Mouse (Mus musculus): ENCODE data around the gene Smco2.
A peak's percentile ranks its signal among the peaks of the same experiment; 100 is the strongest.

The Smco2 gene

DNA sequence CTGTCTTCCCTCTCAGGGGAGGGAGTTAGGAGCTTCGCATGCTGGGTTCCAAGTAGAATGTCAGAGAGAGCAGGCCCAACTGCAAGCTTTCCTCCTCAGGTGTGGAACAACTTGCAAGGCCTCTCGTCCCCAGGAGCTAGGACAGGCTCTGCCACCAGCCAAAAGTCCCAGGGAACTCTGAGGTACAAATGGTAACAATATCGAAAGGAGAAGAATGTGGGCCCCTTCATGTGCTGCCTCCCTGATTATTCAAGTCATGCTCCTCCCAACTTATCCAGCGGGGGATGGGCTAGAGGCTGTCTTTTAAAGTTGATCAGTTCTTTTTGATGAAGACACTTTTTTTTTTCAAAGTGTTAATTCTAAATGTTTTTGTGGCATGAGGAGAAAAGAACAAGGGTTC, at the start of gene Smco2:
TSS of gene Smco2 (plus strand) at position 55 of the 400 bp plus-strand sequence.
- DNase-seq (ENCODE audit: low read depth): no peak

DNA sequence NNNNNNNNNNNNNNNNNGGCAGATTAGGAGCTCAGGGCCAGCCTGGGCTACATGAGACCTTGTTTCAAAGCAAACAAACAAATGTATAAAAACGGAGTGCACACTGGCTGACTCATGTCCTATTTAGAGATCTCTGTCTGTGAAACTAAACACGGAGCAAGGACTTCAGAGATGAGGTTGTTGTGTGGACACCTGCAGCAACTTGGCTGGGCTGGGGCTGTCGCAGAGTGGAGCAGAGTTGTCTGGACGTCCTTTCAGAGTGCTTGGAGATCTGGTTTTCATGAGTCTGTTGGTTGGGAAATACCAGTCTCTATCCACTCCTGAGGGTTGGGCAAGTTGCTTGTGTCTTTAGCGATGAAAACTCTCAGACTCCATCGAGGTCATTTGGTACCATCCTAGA, 39.9 kb upstream of the Smco2 start:
- no peak for DNase-seq (ENCODE audit: low read depth)

- no peak for DNase-seq (ENCODE audit: low read depth)
These were observed 36.9 kb upstream of the Smco2 start for GRCm38 (mm10) chr6:146813007-146813406.

GRCm38 (mm10) chr6:146820177-146820965, 29.5 kb upstream of the Smco2 start:
- DNase-seq (ENCODE audit: low read depth): no peak

GRCm38 (mm10) chr6:146821958-146822357, 27.9 kb upstream of the Smco2 start:
- DNase-seq (ENCODE audit: low read depth): no peak

- DNase-seq (ENCODE audit: low read depth): peak; percentile 17
These were observed 25.0 kb upstream of the Smco2 start for GRCm38 (mm10) chr6:146824727-146825486.

DNA sequence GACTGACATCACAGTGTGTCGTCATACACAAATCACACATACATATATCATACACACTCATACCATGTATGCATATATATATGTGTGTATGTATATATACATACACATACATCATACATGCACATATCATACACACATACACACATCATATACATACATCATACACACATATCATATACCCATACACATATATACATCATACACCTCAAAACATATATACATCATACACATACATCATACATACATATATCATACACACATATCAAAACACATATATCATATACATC, 24.5 kb upstream of the Smco2 start:
- no peak for DNase-seq (ENCODE audit: low read depth)

GRCm38 (mm10) chr6:146831320-146831719, 18.6 kb upstream of the Smco2 start:
- DNase-seq (ENCODE audit: low read depth): no peak

GRCm38 (mm10) chr6:146833485-146834314, 16.2 kb upstream of the Smco2 start:
- DNase-seq (ENCODE audit: low read depth): peak; percentile 50

GRCm38 (mm10) chr6:146834342-146834741, 15.6 kb upstream of the Smco2 start:
- DNase-seq (ENCODE audit: low read depth): no peak

GRCm38 (mm10) chr6:146835784-146836183, 14.1 kb upstream of the Smco2 start:
- DNase-seq (ENCODE audit: low read depth): no peak

DNA sequence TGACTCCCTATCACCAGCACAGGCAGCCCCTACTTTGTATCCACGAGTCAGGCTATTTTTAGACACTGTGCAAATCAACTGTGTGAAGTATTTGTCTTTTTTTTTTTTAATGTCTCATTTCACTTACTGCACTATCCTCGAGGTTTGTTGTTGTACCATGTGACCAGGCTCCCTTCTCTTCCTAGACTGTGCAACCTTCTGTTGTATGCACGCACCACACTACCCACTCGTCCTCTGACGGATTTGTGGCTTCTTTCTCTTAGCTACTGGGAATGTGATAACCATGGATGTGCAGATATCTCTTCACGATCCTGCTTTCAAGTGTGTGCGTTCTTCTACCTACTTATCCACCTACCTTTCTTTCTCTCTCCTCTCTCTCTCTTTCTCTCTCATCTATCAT, 12.6 kb upstream of the Smco2 start:
- no peak for DNase-seq (ENCODE audit: low read depth)

DNA sequence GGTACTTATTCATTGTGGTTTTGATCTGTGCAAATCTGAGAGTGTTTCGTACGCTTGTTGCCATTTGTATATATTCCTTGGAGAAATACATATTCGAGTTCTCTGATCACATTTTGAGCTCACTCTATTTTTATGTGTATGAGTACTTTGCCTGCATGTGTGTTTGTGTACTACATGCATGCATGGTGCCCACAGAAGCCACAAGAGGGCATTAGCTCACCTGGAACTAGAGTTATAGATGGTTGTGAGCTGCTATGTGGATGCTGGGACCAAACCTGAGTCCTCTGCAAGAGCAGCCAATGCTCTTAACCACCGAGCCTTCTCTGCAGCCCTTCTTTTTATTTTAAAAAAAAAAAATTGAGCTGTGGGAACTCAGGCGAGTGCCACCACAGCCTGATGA, 11.5 kb upstream of the Smco2 start:
- no peak for DNase-seq (ENCODE audit: low read depth)

DNA sequence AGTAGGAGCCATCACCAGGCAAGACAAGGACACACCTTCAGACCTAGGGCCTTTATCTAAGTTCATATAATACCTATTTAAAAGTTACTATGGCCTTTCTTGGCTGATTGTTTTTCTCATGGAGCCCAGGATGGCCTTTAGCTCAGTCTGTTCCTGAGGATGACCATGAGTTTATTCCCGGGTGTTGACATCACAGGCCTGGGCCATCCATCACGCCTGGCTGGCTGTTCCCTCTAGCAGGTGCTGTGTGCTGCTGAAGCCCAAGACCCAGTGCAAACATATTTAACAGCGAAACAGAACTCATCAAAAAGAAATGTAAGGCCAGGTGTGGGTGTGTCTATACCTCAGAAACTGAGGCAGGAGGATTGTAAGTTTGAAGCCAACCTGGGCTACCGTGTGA, 11.0 kb upstream of the Smco2 start:
- DNase-seq (ENCODE audit: low read depth): no peak

- DNase-seq (ENCODE audit: low read depth): no peak
These were observed 5.0 kb upstream of the Smco2 start for GRCm38 (mm10) chr6:146844867-146845266.

- no peak for DNase-seq (ENCODE audit: low read depth)
These were observed 4.6 kb upstream of the Smco2 start for GRCm38 (mm10) chr6:146845347-146845746.

- DNase-seq (ENCODE audit: low read depth): peak; percentile 77
These were observed 3.7 kb upstream of the Smco2 start for GRCm38 (mm10) chr6:146845961-146846750.

DNA sequence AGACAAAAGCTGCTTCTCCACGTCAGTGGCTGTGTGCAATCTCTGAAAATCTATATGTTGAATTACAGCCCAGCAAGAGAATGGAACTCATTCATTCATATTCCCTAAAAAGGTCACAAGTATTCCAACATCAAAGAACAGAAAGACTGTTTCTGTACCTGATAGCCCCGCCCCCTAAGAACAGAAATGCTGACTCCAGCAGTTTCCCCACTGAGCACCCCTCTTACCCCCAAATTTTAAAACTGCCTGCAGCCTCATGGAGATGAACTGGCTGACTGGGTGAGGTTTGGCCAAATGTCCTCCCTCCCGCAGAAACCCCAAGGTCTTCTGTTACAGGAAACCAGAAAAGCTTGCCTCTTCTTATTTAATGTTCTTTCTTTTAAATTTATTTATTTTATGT, 2.5 kb upstream of the Smco2 start:
- DNase-seq (ENCODE audit: low read depth): no peak

GRCm38 (mm10) chr6:146848281-146848680, 1.6 kb upstream of the Smco2 start:
- no peak for DNase-seq (ENCODE audit: low read depth)

DNA sequence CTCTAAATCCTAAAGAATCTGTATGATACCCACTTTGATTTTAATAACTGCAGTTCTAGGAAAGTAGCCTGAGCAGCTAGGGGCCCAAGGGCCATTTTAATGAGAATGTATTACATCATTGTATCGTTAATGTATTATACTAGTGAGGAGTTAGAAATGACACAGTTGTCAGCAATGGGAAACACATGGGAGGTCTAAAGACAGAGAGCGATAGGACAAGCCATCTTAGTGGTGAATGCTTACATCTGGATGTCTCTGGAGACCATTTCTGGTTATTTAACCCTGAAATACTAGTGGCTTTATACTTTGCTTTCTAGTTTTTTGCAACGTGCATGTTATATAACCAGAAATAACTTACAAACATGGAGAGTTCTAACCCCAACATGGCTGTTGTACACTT, 2.0 kb downstream of the Smco2 start:
- DNase-seq (ENCODE audit: low read depth): no peak

- DNase-seq (ENCODE audit: low read depth): no peak
These were observed 2.8 kb downstream of the Smco2 start for GRCm38 (mm10) chr6:146852739-146853138.

DNA sequence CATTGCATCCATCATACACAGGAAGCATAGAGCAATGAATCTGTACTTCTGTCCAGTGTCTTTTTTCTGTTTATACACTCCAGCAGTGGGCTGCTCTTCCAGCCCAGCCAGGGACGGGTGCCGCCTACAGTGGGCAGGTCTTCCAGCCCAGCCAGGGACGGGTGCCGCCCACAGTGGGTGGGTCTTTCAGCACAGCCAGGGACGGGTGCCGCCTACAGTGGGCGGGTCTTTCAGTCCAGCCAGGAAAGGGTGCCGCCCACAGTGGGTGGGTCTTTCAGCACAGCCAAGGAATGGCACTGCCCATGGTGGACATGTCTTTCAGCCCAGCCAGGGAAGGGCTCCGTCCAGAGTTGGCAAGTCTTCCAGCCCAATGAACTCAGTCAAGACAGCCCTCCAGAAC, 5.3 kb downstream of the Smco2 start:
- DNase-seq (ENCODE audit: low read depth): no peak

Measured in fibroblast of lung, adult 2 months (primary cell).